Mouse (Mus musculus) CH12.LX (cell line): ENCODE results near the gene Kcnab3. TPM values are rescaled to one million over a fixed set of nuclear protein-coding genes. Genes with fewer than 3 reads are reported as not detected.
A peak's percentile ranks its signal among the peaks of the same experiment; 100 is the strongest.

Experiments used
- DNase-seq: peaks from one replicate; pipeline ENCODE4 v3.0.0-alpha.2; 2013; ENCODE audit errors: extremely low read depth
- H3K27ac ChIP-seq: 2 replicates; pipeline ENCODE4 v1.5.1; 2012; ENCODE audit warnings: low read depth, mild to moderate bottlenecking, control low read depth, moderate library complexity; ENCODE audit not compliant: insufficient read depth
- H3K27me3 ChIP-seq: replicated peaks from 2 replicates; pipeline ENCODE3; 2012; ENCODE audit warnings: inconsistent platforms
- H3K36me3 ChIP-seq, 2 experiments: replicated peaks in 1 of 2; 2 replicates each; pipeline versions ENCODE3 to v1.6.1; 2012; ENCODE audit warnings: inconsistent platforms in 1 of 2, low read length in 1 of 2, mild to moderate bottlenecking in 1 of 2, mixed read lengths in 1 of 2, moderate library complexity in 1 of 2; ENCODE audit not compliant: control insufficient read depth in 1 of 2, insufficient read depth in 1 of 2
- H3K4me1 ChIP-seq, 2 experiments: 2 replicates each; pipeline ENCODE4 v1.6.1; 2012; ENCODE audit warnings: inconsistent platforms in 1 of 2, moderate library complexity in 1 of 2; ENCODE audit not compliant: insufficient read depth in 2 of 2, control insufficient read depth in 1 of 2
- H3K4me2 ChIP-seq: 2 replicates; pipeline ENCODE4 v1.6.1; 2012; ENCODE audit warnings: low read depth, mild to moderate bottlenecking, control low read depth; ENCODE audit not compliant: poor library complexity, insufficient read depth, severe bottlenecking
- H3K4me3 ChIP-seq, 3 experiments: fragments of 150-350 bp in 1 of 3; sonication (generic) in 1 of 3; replicated peaks in 1 of 3; 2 replicates each; pipeline versions ENCODE3 to v1.5.1; 2011 to 2012; ENCODE audit warnings: low read depth in 2 of 3, low read length in 2 of 3, mild to moderate bottlenecking in 2 of 3, moderate library complexity in 2 of 3, control low read depth in 1 of 3, improper control_type of control experiment in 1 of 3, inconsistent platforms in 1 of 3, mixed read lengths in 1 of 3; ENCODE audit not compliant: poor library complexity in 1 of 3
- H3K79me2 ChIP-seq: replicated peaks from 2 replicates; pipeline ENCODE4 v1.6.1; 2012; ENCODE audit warnings: mild to moderate bottlenecking, moderate library complexity; ENCODE audit not compliant: control insufficient read depth, poor library complexity, insufficient read depth, severe bottlenecking; ENCODE audit errors: extremely low read depth
- H3K9ac ChIP-seq: 2 replicates; pipeline ENCODE4 v1.6.1; 2012; ENCODE audit warnings: low read depth, mild to moderate bottlenecking, control low read depth, moderate library complexity; ENCODE audit not compliant: insufficient read depth
- H3K9me3 ChIP-seq: replicated peaks from 2 replicates; pipeline ENCODE3; 2012; ENCODE audit warnings: low read length, inconsistent platforms, mixed read lengths
- BHLHE40 ChIP-seq: IDR thresholded peaks from 2 replicates; pipeline ENCODE4 v1.6.1; 2011; ENCODE audit warnings: mild to moderate bottlenecking, low read depth, low read length, improper control_type of control experiment
- CHD1 ChIP-seq: IDR thresholded peaks from 2 replicates; pipeline ENCODE4 v1.6.1; 2012; ENCODE audit warnings: low read depth, low read length, improper control_type of control experiment, inconsistent platforms
- CHD2 ChIP-seq: IDR thresholded peaks from 2 replicates; pipeline ENCODE4 v1.6.1; 2011; ENCODE audit warnings: low read length, improper control_type of control experiment
- CTCF ChIP-seq, 2 experiments: IDR thresholded peaks in 1 of 2; conservative IDR thresholded peaks in 1 of 2; 2 replicates each; pipeline ENCODE4 v1.5.1; 2011 to 2012; ENCODE audit warnings: low read depth in 2 of 2, low read length in 2 of 2, improper control_type of control experiment in 1 of 2, inconsistent platforms in 1 of 2, mild to moderate bottlenecking in 1 of 2, moderate library complexity in 1 of 2
- E2F4 ChIP-seq: IDR thresholded peaks from 2 replicates; pipeline ENCODE4 v1.6.1; 2011; ENCODE audit warnings: low read depth, low read length, improper control_type of control experiment; ENCODE audit not compliant: insufficient replicate concordance
- ELF1 ChIP-seq: IDR thresholded peaks from 2 replicates; pipeline ENCODE4 v1.6.1; 2014; ENCODE audit warnings: low read depth, mild to moderate bottlenecking, inconsistent platforms, low read length, improper control_type of control experiment
- EP300 ChIP-seq: IDR thresholded peaks from 2 replicates; pipeline ENCODE4 v1.6.1; 2011; ENCODE audit warnings: low read length, improper control_type of control experiment
- ETS1 ChIP-seq: conservative IDR thresholded peaks from 2 replicates; pipeline ENCODE4 v1.6.1; 2012; ENCODE audit warnings: low read depth, mild to moderate bottlenecking, inconsistent platforms, low read length, improper control_type of control experiment, moderate library complexity
- GABPA ChIP-seq: IDR thresholded peaks from 2 replicates; pipeline ENCODE4 v1.6.1; 2012; ENCODE audit warnings: low read depth, low read length, improper control_type of control experiment, inconsistent platforms; ENCODE audit not compliant: insufficient replicate concordance
- HCFC1 ChIP-seq: IDR thresholded peaks from 2 replicates; pipeline ENCODE4 v1.6.1; 2012; ENCODE audit warnings: low read depth, mild to moderate bottlenecking, inconsistent platforms, low read length, improper control_type of control experiment
- IRF4 ChIP-seq: IDR thresholded peaks from 2 replicates; pipeline ENCODE4 v1.6.1; 2014; ENCODE audit warnings: low read depth, mild to moderate bottlenecking, inconsistent platforms, low read length, improper control_type of control experiment
- JUN ChIP-seq: IDR thresholded peaks from 2 replicates; pipeline ENCODE4 v1.6.1; 2011; ENCODE audit warnings: low read depth, mild to moderate bottlenecking, low read length, improper control_type of control experiment, moderate library complexity; ENCODE audit not compliant: insufficient read depth
- JUND ChIP-seq: conservative IDR thresholded peaks from 2 replicates; pipeline ENCODE4 v1.6.1; 2011; ENCODE audit warnings: low read depth, low read length, improper control_type of control experiment
- KAT2A ChIP-seq: IDR thresholded peaks from 2 replicates; pipeline ENCODE4 v1.6.1; 2012; ENCODE audit warnings: low read length, improper control_type of control experiment, inconsistent platforms; ENCODE audit not compliant: insufficient replicate concordance
- MAFK ChIP-seq: IDR thresholded peaks from 2 replicates; pipeline ENCODE4 v1.6.1; 2011; ENCODE audit warnings: low read length, improper control_type of control experiment; ENCODE audit not compliant: insufficient replicate concordance
- MAX ChIP-seq: IDR thresholded peaks from 2 replicates; pipeline ENCODE4 v1.6.1; 2011; ENCODE audit warnings: low read length, improper control_type of control experiment
- MAZ ChIP-seq: IDR thresholded peaks from 2 replicates; pipeline ENCODE4 v1.6.1; 2012; ENCODE audit warnings: low read depth, mild to moderate bottlenecking, inconsistent platforms, low read length, improper control_type of control experiment, moderate library complexity
- MEF2A ChIP-seq: IDR thresholded peaks from 2 replicates; pipeline ENCODE4 v1.6.1; 2014; ENCODE audit warnings: low read depth, mild to moderate bottlenecking, inconsistent platforms, low read length, improper control_type of control experiment, borderline replicate concordance
- MXI1 ChIP-seq: IDR thresholded peaks from 2 replicates; pipeline ENCODE4 v1.6.1; 2011; ENCODE audit warnings: mild to moderate bottlenecking, low read depth, low read length, improper control_type of control experiment
- MYC ChIP-seq: IDR thresholded peaks from 2 replicates; pipeline ENCODE4 v1.6.1; 2011; ENCODE audit warnings: low read depth, mild to moderate bottlenecking, improper control_type of control experiment, low read length
- NELFE ChIP-seq: IDR thresholded peaks from 2 replicates; pipeline ENCODE4 v1.6.1; 2011; ENCODE audit warnings: low read depth, low read length, improper control_type of control experiment
- NRF1 ChIP-seq: IDR thresholded peaks from 2 replicates; pipeline ENCODE4 v1.6.1; 2014; ENCODE audit warnings: low read depth, mild to moderate bottlenecking, inconsistent platforms, low read length, improper control_type of control experiment, moderate library complexity
- PAX5 ChIP-seq: IDR thresholded peaks from 2 replicates; pipeline ENCODE4 v1.6.1; 2012; ENCODE audit warnings: low read length, inconsistent platforms, mixed read lengths
- POLR2A ChIP-seq: IDR thresholded peaks from 2 replicates; pipeline ENCODE4 v1.6.1; 2011; ENCODE audit warnings: low read depth, mild to moderate bottlenecking, improper control_type of control experiment, low read length
- POLR2AphosphoS2 ChIP-seq: IDR thresholded peaks from 2 replicates; pipeline ENCODE4 v1.6.1; 2011; ENCODE audit warnings: low read depth, low read length, improper control_type of control experiment
- RAD21 ChIP-seq: IDR thresholded peaks from 2 replicates; pipeline ENCODE4 v1.6.1; 2011; ENCODE audit warnings: low read depth, mild to moderate bottlenecking, low read length, improper control_type of control experiment, moderate library complexity
- RCOR1 ChIP-seq: conservative IDR thresholded peaks from 2 replicates; pipeline ENCODE4 v1.6.1; 2012; ENCODE audit warnings: low read depth, mild to moderate bottlenecking, inconsistent platforms, low read length, improper control_type of control experiment
- SIN3A ChIP-seq: IDR thresholded peaks from 2 replicates; pipeline ENCODE4 v1.6.1; 2012; ENCODE audit warnings: low read length, improper control_type of control experiment, inconsistent platforms
- SMC3 ChIP-seq: IDR thresholded peaks from 2 replicates; pipeline ENCODE4 v1.6.1; 2011; ENCODE audit warnings: low read depth, low read length, improper control_type of control experiment
- TBP ChIP-seq: conservative IDR thresholded peaks from 2 replicates; pipeline ENCODE4 v1.6.1; 2011; ENCODE audit warnings: low read depth, low read length, improper control_type of control experiment
- TCF12 ChIP-seq: IDR thresholded peaks from 2 replicates; pipeline ENCODE4 v1.6.1; 2014; ENCODE audit warnings: low read depth, mild to moderate bottlenecking, inconsistent platforms, low read length, improper control_type of control experiment
- UBTF ChIP-seq: IDR thresholded peaks from 2 replicates; pipeline ENCODE4 v1.6.1; 2012; ENCODE audit warnings: low read depth, mild to moderate bottlenecking, inconsistent platforms, low read length, improper control_type of control experiment, moderate library complexity
- USF1 ChIP-seq: IDR thresholded peaks from 2 replicates; pipeline ENCODE4 v1.6.1; 2014; ENCODE audit warnings: low read depth, mild to moderate bottlenecking, inconsistent platforms, low read length, improper control_type of control experiment
- USF2 ChIP-seq: conservative IDR thresholded peaks from 2 replicates; pipeline ENCODE4 v1.6.1; 2011; ENCODE audit warnings: low read depth, low read length, improper control_type of control experiment
- ZC3H11A ChIP-seq: IDR thresholded peaks from 2 replicates; pipeline ENCODE4 v1.6.1; 2012; ENCODE audit warnings: low read depth, mild to moderate bottlenecking, inconsistent platforms, low read length, improper control_type of control experiment
- ZKSCAN1 ChIP-seq: IDR thresholded peaks from 2 replicates; pipeline ENCODE4 v1.6.1; 2012; ENCODE audit warnings: low read depth, inconsistent platforms, low read length, improper control_type of control experiment, borderline replicate concordance
- ZMIZ1 ChIP-seq: IDR thresholded peaks from 2 replicates; pipeline ENCODE4 v1.6.1; 2012; ENCODE audit warnings: low read depth, mild to moderate bottlenecking, inconsistent platforms, low read length, improper control_type of control experiment
- ZNF384 ChIP-seq: IDR thresholded peaks from 2 replicates; pipeline ENCODE4 v1.6.1; 2012; ENCODE audit warnings: low read depth, low read length, improper control_type of control experiment, inconsistent platforms
- dilution Hi-C: fragments of 300-500 bp; cut with MboI; formaldehyde crosslinking; loops from 2 replicates; pipeline ENCODE4 v1.14.3; 2020; ENCODE audit warnings: low sequenced_read_pairs; ENCODE audit not compliant: extremely low pct_unique_long_range_greater_than_20kb, extremely low pct_ligation_motif_present
- in situ Hi-C: fragments of 300-500 bp; cut with MboI; formaldehyde crosslinking; loops from 3 replicates; pipeline ENCODE4 v1.14.3; 2019; ENCODE audit warnings: low sequenced_read_pairs, low pct_ligation_motif_present, low pct_unique_long_range_greater_than_20kb, mixed read lengths
- polyA plus RNA-seq: library from polyadenylated mRNA; unstranded; fragments of >175 nt; gene quantifications from 2 replicates; pipeline ENCODE4 v1.2.1, GENCODE M21; 2012; ENCODE audit warnings: low read depth; ENCODE audit not compliant: insufficient read length
- total RNA-seq, 2 experiments: library from RNA; depleted of rRNA; stranded (reverse); fragments of 300-350 nt in 1 of 2; fragments of >200 nt in 1 of 2; gene quantifications; 2 replicates each; pipeline ENCODE4 v1.2.3; 2012 to 2014

The Kcnab3 gene
- total and polyA plus RNA-seq, 3 experiments = 0.39 to 1.1 TPM; not detected in 1

DNA sequence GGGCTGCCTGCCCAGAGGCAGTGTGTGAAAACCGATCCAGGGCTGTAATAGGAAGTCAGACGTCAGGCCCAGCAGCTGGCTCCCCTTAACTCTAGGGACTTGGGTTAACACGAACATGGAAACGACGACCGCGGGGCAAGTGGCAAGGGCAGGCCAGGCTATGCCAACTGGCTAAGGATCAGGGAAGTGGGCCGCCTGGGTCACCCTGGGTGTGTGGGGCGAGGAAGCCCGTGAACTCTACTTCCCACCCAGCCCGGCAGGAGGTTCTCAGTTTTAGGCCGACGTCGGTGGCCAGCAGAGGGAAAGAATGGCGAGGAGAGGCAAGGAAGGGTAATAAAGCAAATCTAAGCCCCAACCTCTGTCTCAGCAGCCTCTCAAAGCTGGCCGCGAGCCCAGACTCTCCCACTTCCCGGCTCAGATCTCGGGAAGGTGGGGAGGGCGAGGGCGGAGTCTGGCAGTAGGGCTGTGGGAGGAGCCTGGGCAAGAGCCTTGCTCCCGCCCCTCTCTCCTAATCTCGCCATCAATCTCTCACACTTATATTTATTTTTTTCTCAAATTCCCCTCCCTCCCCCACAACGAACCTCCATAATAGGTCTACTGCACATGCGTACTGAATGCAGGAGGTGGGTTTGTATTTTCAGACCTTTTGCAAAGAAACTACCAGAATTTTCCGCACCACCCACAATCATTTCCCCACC, 40.2 kb downstream of the Kcnab3 start:
- Histone ChIP-seq H3K4me1 (peaks cover 5 to 39% of the 10 kb centered on the region in 2 experiments), H3K9me3 (no peaks in the 10 kb centered on the region), H3K79me2 (peaks cover 3% of the 10 kb centered on the region; the same call in 1 of the 2 replicates), H3K4me3 (peak overlapping the region; percentile 33 to 78 (median 76)), H3K4me2 (peak overlapping the region; percentile 96), H3K9ac (peak overlapping the region; percentile 100), H3K27me3 (no peaks in the 10 kb centered on the region), H3K27ac (peak overlapping the region; percentile 13), H3K36me3 (peaks cover 13 to 39% of the 10 kb centered on the region in 2 experiments)
- DNase-seq = peak; percentile 93
- in situ Hi-C loops (loop anchor here (5.0 kb wide), 2 partner anchors 34 to 99 kb away; no protein-coding TSS in a partner anchor), dilution Hi-C loops (no loop called here)
- no peak for TF ChIP-seq USF1
- peak; percentile 82 for TF ChIP-seq NRF1
- peak; percentile 67; the same call in 1 of the 2 replicates for TF ChIP-seq MAZ
- no peak for TF ChIP-seq E2F4
- no peak; the same call in 1 of the 2 replicates for TF ChIP-seq TBP
- TF ChIP-seq KAT2A = no peak
- TF ChIP-seq TCF12 = peak; percentile 47; the same call in 1 of the 2 replicates
- TF ChIP-seq EP300 = no peak; the same call in 1 of the 2 replicates
- TF ChIP-seq HCFC1 = peak; percentile 14; the same call in 1 of the 2 replicates
- no peak for TF ChIP-seq ETS1
- TF ChIP-seq POLR2AphosphoS2 = no peak
- no peak for TF ChIP-seq ZC3H11A
- TF ChIP-seq CHD1 = no peak
- no peak for TF ChIP-seq RAD21
- peak; percentile 45 for TF ChIP-seq ELF1
- peak; percentile 31; the same call in 1 of the 2 replicates for TF ChIP-seq IRF4
- no peak for TF ChIP-seq UBTF
- no peak for TF ChIP-seq JUN
- no peak for TF ChIP-seq GABPA
- no peak for TF ChIP-seq MYC
- TF ChIP-seq JUND = no peak
- no peak for TF ChIP-seq MXI1
- no peak for TF ChIP-seq MAFK
- 0 out of 2 replicates have a peak, but pooled peaks have one; percentile 15 for TF ChIP-seq RCOR1
- TF ChIP-seq PAX5 = no peak
- no peak; the same call in 1 of the 2 replicates for TF ChIP-seq BHLHE40
- no peak for TF ChIP-seq ZMIZ1
- TF ChIP-seq CHD2 = no peak
- TF ChIP-seq ZNF384 = peak; percentile 83
- TF ChIP-seq MEF2A = no peak
- TF ChIP-seq ZKSCAN1 = no peak
- no peak for TF ChIP-seq SMC3
- no peak for TF ChIP-seq MAX
- peak; percentile 56 for TF ChIP-seq NELFE
- no peak for TF ChIP-seq USF2
- peak; percentile 80 for TF ChIP-seq POLR2A
- no peak for TF ChIP-seq CTCF (conservative IDR thresholded peaks at IDR 0.05 in 1 of 2, IDR thresholded peaks at IDR 0.05 in 1 of 2; ENCODE audit: low read depth in 2 of 2, low read length in 2 of 2)
- TF ChIP-seq SIN3A = no peak
